Mouse (Mus musculus): ENCODE results near the gene Dync2li1. TPM values are rescaled to one million over a fixed set of nuclear protein-coding genes. Genes with fewer than 3 reads are reported as not detected.

Gene Dync2li1
- 10 to 100 TPM in 1 of 2 experiments, 1 to 10 TPM in 1; 4.9 to 50.4 TPM for polyA plus RNA-seq (2012; fragmentation: generic; extraction: Trizol)

DNA sequence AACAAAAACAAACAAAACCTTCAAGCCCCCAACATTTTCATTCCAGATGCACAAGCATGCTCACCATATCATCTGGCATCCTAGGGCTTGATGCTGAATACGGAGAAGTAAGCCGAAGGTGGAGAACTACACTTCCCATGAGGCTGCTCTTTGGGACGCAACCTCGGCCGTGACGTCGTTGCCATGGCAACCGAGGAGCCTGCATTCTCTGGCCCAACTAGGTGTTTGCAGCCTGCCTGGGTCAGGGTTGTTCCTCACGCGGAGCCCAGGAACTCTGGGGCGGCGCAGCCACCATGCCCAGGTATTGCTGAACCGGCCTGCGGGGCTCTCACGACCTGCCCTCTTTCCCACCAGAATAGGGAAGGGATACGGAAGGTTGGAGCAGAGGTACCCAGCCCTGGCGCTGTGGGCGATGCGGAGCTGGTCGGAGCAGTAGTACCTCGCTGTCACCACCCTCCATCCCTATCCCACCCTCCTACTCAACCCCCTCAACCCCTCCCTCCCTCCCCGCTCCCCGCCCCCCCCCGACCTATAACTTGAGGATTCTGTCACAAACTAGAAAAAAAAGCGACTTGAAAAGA is at the start of gene Dync2li1:
TSS of gene Dync2li1 (plus strand) at position 221 of the 581 bp plus-strand sequence.

GRCm38 (mm10) chr17:84675951-84676366 is 49.7 kb downstream of the Dync2li1 start, which contains the start of gene Abcg8:
Gene Abcg8 (plus strand): TSS chr17:84676302.

GRCm38 (mm10) chr17:84682734-84683717 is 56.7 kb downstream of the Dync2li1 start, which contains the start of gene Abcg5:
Gene Abcg5 (minus strand): TSS chr17:84683011.

Other genes starting within 250 kb of the Dync2li1 start
- 1 to 10 TPM in 1 of 2 experiments, under 1 TPM in 1; 0.89 to 6.1 TPM for gene Thada, start 160.3 kb upstream of the Dync2li1 start, polyA plus RNA-seq (2012; fragmentation: generic; extraction: Trizol)
- gene Plekhh2, start 114.6 kb upstream of the Dync2li1 start, polyA plus RNA-seq (2012; fragmentation: generic; extraction: Trizol), result 10 to 100 TPM in 1 of 2 experiments, under 1 TPM in 1; 0.49 to 10.3 TPM
- gene Abcg8, start 49.8 kb downstream of the Dync2li1 start, polyA plus RNA-seq (2012; fragmentation: generic; extraction: Trizol), result under 1 TPM; 0.01 TPM
- not detected for gene Abcg5, start 56.5 kb downstream of the Dync2li1 start, polyA plus RNA-seq (2012; fragmentation: generic; extraction: Trizol)
- gene Lrpprc, start 164.3 kb downstream of the Dync2li1 start, polyA plus RNA-seq (2012; fragmentation: generic; extraction: Trizol), result 10 to 100 TPM in 1 of 2 experiments, 1 to 10 TPM in 1; 1.7 to 11.3 TPM